Mouse (Mus musculus) liver, postnatal 0 days (tissue): Measurements from ENCODE around the gene Ripk3. TPM values are rescaled to one million over a fixed set of nuclear protein-coding genes. Genes with fewer than 3 reads are reported as not detected.

ENCODE experiments used
- ATAC-seq: fragments of 200-750 bp; cut with Nextera tagmentation; 2 replicates; pipeline ENCODE4 v1.8.0; 2017; ENCODE audit warnings: mild to moderate bottlenecking, moderate library complexity
- DNase-seq: peaks from one replicate; pipeline ENCODE4 v3.0.0-alpha.2; 2016
- H3K27ac ChIP-seq: fragments of 300-500 bp; sonication (generic); 2 replicates; pipeline ENCODE4 v1.5.1; 2014; ENCODE audit warnings: antibody characterized with exemption, moderate library complexity, mild to moderate bottlenecking, low read depth
- H3K27me3 ChIP-seq: fragments of 300-500 bp; sonication (generic); 2 replicates; pipeline ENCODE4 v1.6.1; 2014; ENCODE audit warnings: low read length, control low read depth, mixed read lengths; ENCODE audit not compliant: insufficient read depth
- H3K36me3 ChIP-seq: fragments of 300-500 bp; sonication (generic); replicated peaks from 2 replicates; pipeline ENCODE4 v1.6.1; 2014; ENCODE audit warnings: mild to moderate bottlenecking, control low read depth, low read length, moderate library complexity, mixed read lengths; ENCODE audit not compliant: insufficient read depth
- H3K4me1 ChIP-seq: fragments of 300-500 bp; sonication (generic); 2 replicates; pipeline ENCODE4 v1.6.1; 2014; ENCODE audit warnings: antibody characterized with exemption, mild to moderate bottlenecking, control low read depth; ENCODE audit not compliant: insufficient read depth
- H3K4me2 ChIP-seq: fragments of 300-500 bp; sonication (generic); 2 replicates; pipeline ENCODE4 v1.6.1; 2014; ENCODE audit warnings: low read depth, mild to moderate bottlenecking, low read length, moderate library complexity, mixed read lengths
- H3K4me3 ChIP-seq: fragments of 300-500 bp; sonication (generic); 2 replicates; pipeline ENCODE4 v1.5.1; 2014; ENCODE audit warnings: low read depth, low read length
- H3K9ac ChIP-seq: fragments of 300-500 bp; sonication (generic); replicated peaks from 2 replicates; pipeline ENCODE4 v1.6.1; 2014; ENCODE audit warnings: mild to moderate bottlenecking, moderate library complexity
- H3K9me3 ChIP-seq: fragments of 300-500 bp; sonication (generic); 2 replicates; pipeline ENCODE4 v1.6.1; 2016; ENCODE audit warnings: mild to moderate bottlenecking, control low read depth, low read length, mixed read lengths
- CTCF ChIP-seq: sonication (generic); IDR thresholded peaks from 2 replicates; pipeline ENCODE4 v1.5.1; 2016; ENCODE audit warnings: antibody characterized with exemption, low read depth
- EP300 ChIP-seq: IDR thresholded peaks from 2 replicates; pipeline ENCODE4 v1.6.1; 2016; ENCODE audit warnings: antibody characterized with exemption, low read depth, mild to moderate bottlenecking
- WGBS: fragments of 180-500 bp; shearing (Covaris S2); extraction: QIAGEN DNeasy Blood & Tissue Kit; methylation state at CpG from one replicate; pipeline ENCODE4 v1.1.7; 2014; ENCODE audit not compliant: insufficient replicate concordance; 5-methylcytosine and 5-hydroxymethylcytosine counted together
- polyA plus RNA-seq: library from polyadenylated mRNA; unstranded; fragments of >200 nt; fragmentation: Nextera tagmentation; extraction: Ambion mirVana; gene quantifications from 2 replicates; pipeline ENCODE4 v1.2.1, GENCODE M21; 2015

Gene Ripk3
- polyA plus RNA-seq, 1 experiment from 2014 or later, result 10.3 TPM

DNA sequence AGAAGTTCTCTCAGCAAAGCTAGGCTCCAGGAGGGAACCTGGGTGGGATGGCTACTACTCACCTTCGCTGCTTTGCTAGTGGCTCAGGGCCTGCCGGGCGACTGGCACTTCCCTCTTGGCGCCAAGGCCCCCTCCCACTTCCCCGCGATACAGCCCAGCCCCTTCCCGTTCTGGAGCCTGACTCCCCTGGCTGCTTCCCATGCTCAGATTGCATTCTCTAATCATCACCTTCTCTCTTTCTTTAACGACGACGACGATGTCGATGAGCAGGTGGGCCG, 4.8 kb downstream of the Ripk3 start, which contains the start of gene Adcy4:
Gene Adcy4, minus strand, starts transcription at position 138 of the 278 bp plus-strand sequence.
- Histone ChIP-seq H3K27me3 (peaks cover 33% of the 10 kb centered on the region), H3K4me3 (peak within 1 kb of the TSS; percentile 32), H3K36me3 (no peaks in the 10 kb centered on the region), H3K9ac (no peak within 1 kb of the TSS), H3K9me3 (no peaks in the 10 kb centered on the region), H3K4me2 (peak within 1 kb of the TSS; percentile 62), H3K4me1 (peaks cover 14% of the 10 kb centered on the region), H3K27ac (peak within 1 kb of the TSS; percentile 51; the same call in 1 of the 2 replicates)
- DNase-seq (no peak), ATAC-seq (no peak)
- WGBS, result 20% methylated on average over 13 of the region's 13 CpGs
- no peak for TF ChIP-seq CTCF
- no peak for TF ChIP-seq EP300

DNA sequence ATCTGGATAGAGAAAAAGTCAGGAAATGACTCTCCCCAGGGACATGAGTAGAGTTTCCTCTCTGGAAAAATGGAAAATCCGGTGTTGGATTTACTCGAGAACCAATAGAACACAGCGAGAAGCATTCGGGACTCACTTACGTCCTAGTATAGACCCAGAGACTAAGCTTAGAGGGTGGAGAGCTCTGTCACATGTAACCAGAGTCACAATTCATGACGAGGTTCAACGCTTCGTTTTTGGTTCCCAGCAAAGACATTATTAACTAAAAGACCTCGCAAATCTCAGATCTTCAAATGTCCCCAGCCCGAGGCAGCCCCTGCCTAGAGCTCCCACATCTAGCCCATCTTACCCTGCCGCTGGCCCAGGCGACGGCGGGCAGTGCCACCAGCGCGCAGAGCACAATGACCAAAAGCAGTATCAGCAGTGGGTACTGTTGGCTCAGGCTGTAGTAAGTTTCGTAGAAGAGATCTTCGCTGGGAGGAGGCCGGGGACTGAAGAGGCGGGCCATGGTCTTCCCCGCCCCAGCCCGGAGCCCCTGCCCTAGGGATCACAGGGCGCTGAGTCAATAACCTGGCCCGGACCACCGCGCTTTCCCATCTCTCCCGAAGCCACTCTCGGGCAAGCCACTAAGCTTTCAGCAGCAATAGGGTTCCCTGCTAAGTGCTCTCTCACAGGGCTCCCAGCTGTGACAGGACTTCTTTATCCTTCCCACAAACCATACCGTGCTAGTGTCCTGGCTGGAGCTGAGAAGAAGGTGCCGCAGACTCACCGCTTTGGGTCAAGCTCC, 5.3 kb downstream of the Ripk3 start:
- TF ChIP-seq CTCF (no peak), EP300 (no peak)
- 17% methylated on average over 31 of the region's 31 CpGs for WGBS
- peak overlapping the region; percentile 32 for H3K4me3 ChIP-seq
- H3K27ac ChIP-seq, result peak overlapping the region; percentile 51; the same call in 1 of the 2 replicates
- no peak; the same call in 1 of the 2 replicates for ATAC-seq
- no peaks in the 10 kb centered on the region for H3K9me3 ChIP-seq
- peaks cover 9% of the 10 kb centered on the region for H3K4me1 ChIP-seq
- H3K27me3 ChIP-seq, result peaks cover 31% of the 10 kb centered on the region
- peak overlapping the region; percentile 62 for H3K4me2 ChIP-seq
- DNase-seq, result no peak
- no peak overlapping the region for H3K9ac ChIP-seq
- no peaks in the 10 kb centered on the region for H3K36me3 ChIP-seq

- no peak overlapping the region for H3K4me3 ChIP-seq
- 0 out of 2 replicates have a peak overlapping the region, but pooled peaks have one; percentile 36 for H3K27ac ChIP-seq
- 56% methylated on average over 9 of the region's 9 CpGs for WGBS
Measured at GRCm38 (mm10) chr14:55782361-55782960, 6.2 kb downstream of the Ripk3 start.

DNA sequence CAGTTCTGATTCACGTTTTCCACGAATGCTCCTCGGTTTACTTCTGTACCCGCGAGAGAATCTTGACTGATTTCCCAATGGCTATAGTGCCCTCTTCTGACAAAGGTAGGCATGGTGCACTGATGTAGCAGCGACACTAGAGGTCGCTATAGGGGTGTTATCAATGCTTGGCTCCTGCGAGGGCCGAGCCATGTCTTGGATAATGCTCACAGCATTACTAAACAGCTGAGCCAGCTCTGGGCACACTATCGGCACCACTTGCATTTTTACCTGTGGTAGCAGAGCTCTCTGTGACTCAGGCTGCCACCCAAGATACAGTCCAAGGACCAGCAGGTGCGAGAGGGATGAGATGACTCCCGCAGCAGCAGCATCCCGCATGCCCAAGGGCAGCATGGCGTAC, 7.4 kb downstream of the Ripk3 start:
- TF ChIP-seq CTCF (peak; percentile 99), EP300 (no peak)
- DNase-seq, result peak; percentile 63
- ATAC-seq, result peak; percentile 76
- Histone ChIP-seq H3K27me3 (peaks cover 27% of the 10 kb centered on the region), H3K27ac (no peak overlapping the region), H3K4me1 (peaks cover 10% of the 10 kb centered on the region; the same call in 1 of the 2 replicates), H3K36me3 (no peaks in the 10 kb centered on the region), H3K9ac (no peak overlapping the region), H3K9me3 (no peaks in the 10 kb centered on the region), H3K4me3 (no peak overlapping the region), H3K4me2 (peak overlapping the region; percentile 49)
- WGBS, result 17% methylated on average over 14 of the region's 14 CpGs

More at GRCm38 (mm10) chr14:55782361-55782960, 6.2 kb downstream of the Ripk3 start:
- Histone ChIP-seq H3K36me3 (no peaks in the 10 kb centered on the region), H3K9ac (no peak overlapping the region), H3K9me3 (no peaks in the 10 kb centered on the region), H3K4me1 (peaks cover 3% of the 10 kb centered on the region; the same call in 1 of the 2 replicates), H3K27me3 (peaks cover 29% of the 10 kb centered on the region), H3K4me2 (peak overlapping the region; percentile 62)
- no peak for DNase-seq
- no peak for ATAC-seq
- TF ChIP-seq EP300, result no peak
- no peak for TF ChIP-seq CTCF

- Histone ChIP-seq H3K27ac (no peak overlapping the region), H3K4me2 (no peak overlapping the region), H3K27me3 (peaks cover 27% of the 10 kb centered on the region), H3K36me3 (no peaks in the 10 kb centered on the region), H3K9me3 (no peaks in the 10 kb centered on the region), H3K4me3 (no peak overlapping the region), H3K9ac (no peak overlapping the region), H3K4me1 (peaks cover 10% of the 10 kb centered on the region; the same call in 1 of the 2 replicates)
- 73% methylated on average over 11 of the region's 11 CpGs for WGBS
- ATAC-seq, result no peak
- TF ChIP-seq CTCF (no peak), EP300 (no peak)
- no peak for DNase-seq
Measured at GRCm38 (mm10) chr14:55780736-55781135, 7.9 kb downstream of the Ripk3 start.

GRCm38 (mm10) chr14:55779656-55780055, 9.0 kb downstream of the Ripk3 start:
- H3K36me3 ChIP-seq, result no peaks in the 10 kb centered on the region
- H3K9ac ChIP-seq, result no peak overlapping the region
- no peaks in the 10 kb centered on the region for H3K9me3 ChIP-seq
- DNase-seq, result no peak
- no peak overlapping the region for H3K27ac ChIP-seq
- H3K4me3 ChIP-seq, result no peak overlapping the region
- WGBS, result 64% methylated on average over 16 of the region's 16 CpGs
- H3K4me1 ChIP-seq, result peaks cover 10% of the 10 kb centered on the region; the same call in 1 of the 2 replicates
- ATAC-seq, result no peak
- H3K4me2 ChIP-seq, result no peak overlapping the region
- H3K27me3 ChIP-seq, result peaks cover 27% of the 10 kb centered on the region
- no peak for TF ChIP-seq CTCF
- no peak for TF ChIP-seq EP300
